Mouse (Mus musculus): ENCODE data around the gene Lmln.

DNA sequence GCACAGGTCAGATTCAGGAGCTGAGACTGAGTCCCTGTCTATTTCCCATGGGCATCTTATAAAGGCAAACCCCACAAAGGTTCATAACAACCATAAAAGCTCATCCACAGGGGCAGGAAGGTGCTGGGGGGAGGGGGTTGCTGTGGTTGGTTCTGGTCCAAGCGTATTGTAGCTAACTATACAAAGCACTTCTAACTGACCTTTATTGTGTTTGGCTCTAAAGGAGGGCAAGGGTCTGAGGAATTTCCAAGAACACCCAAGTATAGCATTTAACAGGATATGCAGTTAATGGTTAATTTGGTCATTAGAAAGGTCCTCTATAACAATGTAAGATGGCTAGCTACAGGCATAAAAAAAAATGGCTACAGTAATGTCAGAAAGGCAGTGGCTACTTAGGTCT, 19.6 kb upstream of the Lmln start:
- TF ChIP-seq CTCF (IDR thresholded peaks at IDR 0.05; ENCODE audit: insufficient read depth, low read depth, low read length) (no peak), POLR2A (IDR thresholded peaks at IDR 0.05; ENCODE audit: insufficient read depth, low read depth, low read length) (no peak)

All from olfactory bulb, adult 2 months (tissue).